ENCODE assay signal across 16 mouse cellular contexts in genomic region chr10:71734481-71734880, GRCm38 (mm10).
DNase-seq lines count a peak whose midpoint lies in the region; ATAC-seq and TF ChIP-seq lines count a peak whose summit lies in the region.
"Had no signal": no experiment of that assay in that cellular context is flagged by ENCODE, and none has a peak within 500 bp of the region (broad histone marks: within the 10 kb centered on the region; RNA-seq: fewer than 3 reads in every experiment).

No protein-coding gene starts in this region.

- no peak overlapping the region for H3K27ac ChIP-seq in left cerebral cortex, adult 2 months
- H3K27ac ChIP-seq: embryonic facial prominence, embryonic 10.5 days; embryonic facial prominence, embryonic 12.5 days; forebrain, embryonic 13.5 days; forebrain, embryonic 15.5 days had no signal

- DNase-seq in cerebellum, postnatal 14 days, result peak; percentile 33 to 43
- DNase-seq in cerebellum, adult 11 months, result no peak
- peak; percentile 23 for DNase-seq in left cerebral cortex, postnatal 4 days
- no peak for DNase-seq in left cerebral cortex, adult 2 months (ENCODE audit: extremely low spot score in 1 of 2, low spot score in 2 of 2)
- DNase-seq in ES-CJ7 (ENCODE audit: low read depth, low spot score), result peak; percentile 11
- DNase-seq in embryo, embryonic 10.5 days (ENCODE audit: low spot score), result no peak
- DNase-seq: adrenal gland, adult 2 months; adrenal gland, postnatal 10 days; adrenal gland, postnatal 25 days; forebrain, postnatal 0 days had no signal

- TF ChIP-seq CTCF in left cerebral cortex, adult 2 months (IDR thresholded peaks at IDR 0.05), result no peak

- intact Hi-C loops in left cerebral cortex, postnatal 4 days (cut with DNase I), result no loop called here
- intact Hi-C loops in left cerebral cortex, adult 2 months (cut with DNase I), result no loop called here

- H3K4me3 ChIP-seq in left cerebral cortex, adult 2 months, result no peak overlapping the region
- H3K4me3 ChIP-seq: embryonic facial prominence, embryonic 10.5 days; embryonic facial prominence, embryonic 12.5 days; forebrain, embryonic 13.5 days; forebrain, embryonic 15.5 days had no signal

- no peak for ATAC-seq in activated CD4-positive, CD25-positive, alpha-beta regulatory T cell, adult 4 months
- ATAC-seq: forebrain, embryonic 13.5 days; forebrain, embryonic 15.5 days; forebrain, postnatal 0 days; Patski had no signal

Comparison
In these comparisons a context has a peak if more than half of its experiments do, and no peak if none do; other contexts are left out.
1. DNase-seq: peak in cerebellum, postnatal 14 days (2 of 2), left cerebral cortex, postnatal 4 days (single experiment) and ES-CJ7 (single experiment); none in cerebellum, adult 11 months (single experiment), left cerebral cortex, adult 2 months (0 of 2) and embryo, embryonic 10.5 days (single experiment).